In genomic region chr2:37780270-37780929, GRCm38 (mm10) we compare ENCODE assay signal across 9 mouse cellular contexts. TPM values are rescaled to one million over a fixed set of nuclear protein-coding genes. Genes with fewer than 3 reads are reported as not detected.
A peak's percentile ranks its signal among the peaks of the same experiment; 100 is the strongest.
DNase-seq lines count a peak whose midpoint lies in the region; ATAC-seq lines count a peak whose summit lies in the region.
"Had no signal": no experiment of that assay in that cellular context is flagged by ENCODE, and none has a peak within 500 bp of the region (broad histone marks: within the 10 kb centered on the region; RNA-seq: fewer than 3 reads in every experiment).

No protein-coding gene starts in this region.

- 2% methylated on average over 14 of the region's 14 CpGs for WGBS in hindbrain, embryonic 15.5 days
- WGBS in liver, embryonic 12.5 days (ENCODE audit: insufficient replicate concordance) = 4% methylated on average over 14 of the region's 14 CpGs
- 2% methylated on average over 14 of the region's 14 CpGs for WGBS in neural tube, embryonic 11.5 days

- peaks cover 5% of the 10 kb centered on the region; the same call in 1 of the 2 replicates for H3K27me3 ChIP-seq in hindbrain, embryonic 15.5 days
- peaks cover 56% of the 10 kb centered on the region for H3K27me3 ChIP-seq in liver, embryonic 12.5 days (replicated peaks)
- no peaks in the 10 kb centered on the region for H3K27me3 ChIP-seq in neural tube, embryonic 11.5 days (ENCODE audit: control insufficient read depth, insufficient read depth, low read length)

- H3K36me3 ChIP-seq in hindbrain, embryonic 15.5 days = no peaks in the 10 kb centered on the region
- H3K36me3 ChIP-seq in liver, embryonic 12.5 days = no peaks in the 10 kb centered on the region
- H3K36me3 ChIP-seq in neural tube, embryonic 11.5 days (ENCODE audit: control insufficient read depth, insufficient read depth, low read length) = peaks cover 2% of the 10 kb centered on the region; the same call in 1 of the 2 replicates

- no peaks in the 10 kb centered on the region for H3K9me3 ChIP-seq in hindbrain, embryonic 15.5 days
- H3K9me3 ChIP-seq in liver, embryonic 12.5 days (replicated peaks) = no peaks in the 10 kb centered on the region
- H3K9me3 ChIP-seq in neural tube, embryonic 11.5 days (ENCODE audit: control insufficient read depth, low read length) = no peaks in the 10 kb centered on the region

- peak overlapping the region; percentile 21; the same call in 1 of the 2 replicates for H3K27ac ChIP-seq in hindbrain, embryonic 15.5 days (replicated peaks)
- H3K27ac ChIP-seq in liver, embryonic 12.5 days = peak overlapping the region; percentile 30
- peak overlapping the region; percentile 23; the same call in 1 of the 2 replicates for H3K27ac ChIP-seq in neural tube, embryonic 11.5 days (ENCODE audit: low read depth, low read length)
- H3K27ac ChIP-seq: macrophage had no signal

- peak; percentile 54 for ATAC-seq in erythroid progenitor cell, adult 5-6 weeks (replicated peaks; ENCODE audit: low FRiP score, poor library complexity, severe bottlenecking)
- ATAC-seq in hindbrain, embryonic 15.5 days (ENCODE audit: low FRiP score, low read depth) = 0 out of 2 replicates have a peak, but pooled peaks have one; percentile 15
- ATAC-seq in liver, embryonic 12.5 days = peak; percentile 94
- no peak for ATAC-seq in neural tube, embryonic 11.5 days (ENCODE audit: insufficient read depth, low FRiP score, low TSS enrichment)

- H3K4me2 ChIP-seq in hindbrain, embryonic 15.5 days = peak overlapping the region; percentile 37
- H3K4me2 ChIP-seq in liver, embryonic 12.5 days = peak overlapping the region; percentile 61
- H3K4me2 ChIP-seq in neural tube, embryonic 11.5 days (ENCODE audit: low read depth) = peak overlapping the region; percentile 41

- H3K4me1 ChIP-seq in hindbrain, embryonic 15.5 days (replicated peaks) = peaks cover 49% of the 10 kb centered on the region
- H3K4me1 ChIP-seq in liver, embryonic 12.5 days = peaks cover 49% of the 10 kb centered on the region
- H3K4me1 ChIP-seq in neural tube, embryonic 11.5 days (ENCODE audit: control insufficient read depth, insufficient read depth, low read length) = peaks cover 55% of the 10 kb centered on the region

- H3K9ac ChIP-seq in hindbrain, embryonic 15.5 days = no peak overlapping the region
- H3K9ac ChIP-seq in liver, embryonic 12.5 days = no peak overlapping the region
- peak overlapping the region; percentile 29; the same call in 1 of the 2 replicates for H3K9ac ChIP-seq in neural tube, embryonic 11.5 days (ENCODE audit: low read length)

- peak; percentile 97 for DNase-seq in heart, adult 11 months
- DNase-seq in heart, adult 8-10 months (ENCODE audit: low spot score) = no peak
- DNase-seq in neural tube, embryonic 11.5 days (ENCODE audit: low spot score) = peak; percentile 79
- no peak for DNase-seq in cerebellum, postnatal 10 days
- DNase-seq in layer of hippocampus, postnatal 14 days (ENCODE audit: low spot score in 2 of 2) = no peak

- no peak overlapping the region for H3K4me3 ChIP-seq in hindbrain, embryonic 15.5 days
- peak overlapping the region; percentile 25; the same call in 1 of the 2 replicates for H3K4me3 ChIP-seq in liver, embryonic 12.5 days
- H3K4me3 ChIP-seq in neural tube, embryonic 11.5 days (ENCODE audit: low read depth, low read length) = peak overlapping the region; percentile 11

RNA-seq across cellular contexts. Expression of gene Crb2, which starts 4.4 kb away (rescaled TPM):
- total RNA-seq in heart, adult 8-10 months (2022) = 1 to 10 TPM in 1 of 4 experiments, under 1 TPM in 3; 0.41 to 1.1 (median 0.77) TPM
- not detected in 2 replicates for total RNA-seq in erythroid progenitor cell, adult 5-6 weeks (2015; ENCODE audit: low replicate concordance)
- not detected in 2 replicates for total RNA-seq in erythroid progenitor cell, adult 5-6 weeks (2017; ENCODE audit: low replicate concordance)
- polyA plus RNA-seq in hindbrain, embryonic 15.5 days (2015; fragmentation: Nextera tagmentation; extraction: Ambion mirVana) = 5.1 and 5.9 TPM in 2 replicates
- polyA plus RNA-seq in liver, embryonic 12.5 days (2016; fragmentation: Nextera tagmentation; extraction: Ambion mirVana) = 1.5 and 1.6 TPM in 2 replicates
- 7.4 and 8.4 TPM in 2 replicates for polyA plus RNA-seq in neural tube, embryonic 11.5 days (2014; fragmentation: Nextera tagmentation; extraction: Ambion mirVana)
- 1 to 10 TPM; 6.6 to 8.5 TPM for total RNA-seq in layer of hippocampus, postnatal 14 days (2021)
- polyA plus RNA-seq: macrophage had no signal

Comparison
In these comparisons a context has a peak if more than half of its experiments do, and no peak if none do; other contexts are left out.
1. DNase-seq: peak in heart, adult 11 months (single experiment) and neural tube, embryonic 11.5 days (single experiment); none in heart, adult 8-10 months (single experiment), cerebellum, postnatal 10 days (0 of 2) and layer of hippocampus, postnatal 14 days (0 of 2).
2. Peak in every context shown above with its lines, with median percentiles within 50 percentile points of each other: H3K27ac ChIP-seq and H3K4me2 ChIP-seq.